Mouse (Mus musculus): ENCODE results near the gene Gbp8. TPM values are rescaled to one million over a fixed set of nuclear protein-coding genes. Genes with fewer than 3 reads are reported as not detected.

The Gbp8 gene
- polyA plus RNA-seq, 1 experiment from 2014 or later: 1.2 TPM

Other genes starting within 250 kb of the Gbp8 start
- gene Abcg3, start 156.8 kb downstream of the Gbp8 start, polyA plus RNA-seq (2014; fragmentation: Nextera tagmentation; extraction: Ambion mirVana): 1.2 and 1.5 TPM in 2 replicates
- 2.8 and 3.5 TPM in 2 replicates for gene Gbp9, start within 50 bp of the Gbp8 start, polyA plus RNA-seq (2014; fragmentation: Nextera tagmentation; extraction: Ambion mirVana)
- gene Gbp4, start within 50 bp of the Gbp8 start, polyA plus RNA-seq (2014; fragmentation: Nextera tagmentation; extraction: Ambion mirVana): 0.61 and 1.1 TPM in 2 replicates
- gene Gbp10, start 100.0 kb upstream of the Gbp8 start, polyA plus RNA-seq (2014; fragmentation: Nextera tagmentation; extraction: Ambion mirVana): 0.53 TPM in 1 of 2 replicates, not detected in the other
- not detected in 2 replicates for gene Gm43302, start 154.2 kb upstream of the Gbp8 start, polyA plus RNA-seq (2014; fragmentation: Nextera tagmentation; extraction: Ambion mirVana)
- gene Gbp6, start 154.2 kb upstream of the Gbp8 start, polyA plus RNA-seq (2014; fragmentation: Nextera tagmentation; extraction: Ambion mirVana): 2.0 and 2.3 TPM in 2 replicates

Data from stomach, embryonic 14.5 days (tissue).